Mouse (Mus musculus): Measurements from ENCODE around the gene Pik3c2b. TPM values are rescaled to one million over a fixed set of nuclear protein-coding genes. Genes with fewer than 3 reads are reported as not detected.

Gene Pik3c2b
- polyA plus RNA-seq, 1 experiment from 2014 or later, result 15.4 TPM

GRCm38 (mm10) chr1:133045861-133046440 is 484 bp downstream of the Pik3c2b start:
- H3K27me3 ChIP-seq (ENCODE audit: control insufficient read depth, insufficient read depth, low read length), result no peaks in the 10 kb centered on the region
- no peaks in the 10 kb centered on the region for H3K36me3 ChIP-seq (ENCODE audit: control insufficient read depth, insufficient read depth, low read length)
- peaks cover 34% of the 10 kb centered on the region for H3K4me1 ChIP-seq (ENCODE audit: control insufficient read depth, insufficient read depth, low read length)
- no peaks in the 10 kb centered on the region for H3K9me3 ChIP-seq (ENCODE audit: control insufficient read depth, low read length)
- peak; percentile 86 for DNase-seq (ENCODE audit: low spot score)
- ATAC-seq (ENCODE audit: insufficient read depth, low FRiP score, low TSS enrichment), result peak; percentile 90
- H3K9ac ChIP-seq (ENCODE audit: low read length), result peak overlapping the region; percentile 91
- H3K4me3 ChIP-seq (ENCODE audit: low read depth, low read length), result peak overlapping the region; percentile 69
- WGBS, result under 1% methylated on average over 64 of the region's 71 CpGs
- peak overlapping the region; percentile 85 for H3K4me2 ChIP-seq (ENCODE audit: low read depth)
- H3K27ac ChIP-seq (ENCODE audit: low read depth, low read length), result peak overlapping the region; percentile 95

GRCm38 (mm10) chr1:133046441-133046931 is 1.0 kb downstream of the Pik3c2b start:
- Histone ChIP-seq H3K36me3 (ENCODE audit: control insufficient read depth, insufficient read depth, low read length) (no peaks in the 10 kb centered on the region), H3K4me1 (ENCODE audit: control insufficient read depth, insufficient read depth, low read length) (peaks cover 34% of the 10 kb centered on the region), H3K27ac (ENCODE audit: low read depth, low read length) (peak overlapping the region; percentile 95), H3K9ac (ENCODE audit: low read length) (peak overlapping the region; percentile 91), H3K4me3 (ENCODE audit: low read depth, low read length) (peak overlapping the region; percentile 69), H3K27me3 (ENCODE audit: control insufficient read depth, insufficient read depth, low read length) (no peaks in the 10 kb centered on the region), H3K9me3 (ENCODE audit: control insufficient read depth, low read length) (no peaks in the 10 kb centered on the region), H3K4me2 (ENCODE audit: low read depth) (peak overlapping the region; percentile 85)
- WGBS, result under 1% methylated on average over 40 of the region's 40 CpGs
- DNase-seq (ENCODE audit: low spot score) (peak; percentile 75), ATAC-seq (ENCODE audit: insufficient read depth, low FRiP score, low TSS enrichment) (peak; percentile 60)

- H3K4me2 ChIP-seq (ENCODE audit: low read depth), result peak overlapping the region; percentile 85
- H3K36me3 ChIP-seq (ENCODE audit: control insufficient read depth, insufficient read depth, low read length), result no peaks in the 10 kb centered on the region
- no peak for DNase-seq (ENCODE audit: low spot score)
- no peaks in the 10 kb centered on the region for H3K9me3 ChIP-seq (ENCODE audit: control insufficient read depth, low read length)
- 34% methylated on average over 8 of the region's 8 CpGs for WGBS
- H3K9ac ChIP-seq (ENCODE audit: low read length), result peak overlapping the region; percentile 91
- no peaks in the 10 kb centered on the region for H3K27me3 ChIP-seq (ENCODE audit: control insufficient read depth, insufficient read depth, low read length)
- peaks cover 36% of the 10 kb centered on the region for H3K4me1 ChIP-seq (ENCODE audit: control insufficient read depth, insufficient read depth, low read length)
- peak overlapping the region; percentile 69 for H3K4me3 ChIP-seq (ENCODE audit: low read depth, low read length)
- ATAC-seq (ENCODE audit: insufficient read depth, low FRiP score, low TSS enrichment), result no peak
- H3K27ac ChIP-seq (ENCODE audit: low read depth, low read length), result no peak overlapping the region
These were observed 2.1 kb downstream of the Pik3c2b start for GRCm38 (mm10) chr1:133047575-133047974.

- Histone ChIP-seq H3K4me1 (ENCODE audit: control insufficient read depth, insufficient read depth, low read length) (peaks cover 36% of the 10 kb centered on the region), H3K27me3 (ENCODE audit: control insufficient read depth, insufficient read depth, low read length) (no peaks in the 10 kb centered on the region), H3K27ac (ENCODE audit: low read depth, low read length) (no peak overlapping the region)
These were observed 3.2 kb downstream of the Pik3c2b start for GRCm38 (mm10) chr1:133048690-133049089.

GRCm38 (mm10) chr1:133050001-133050431 is 4.5 kb downstream of the Pik3c2b start:
- H3K9ac ChIP-seq (ENCODE audit: low read length), result no peak overlapping the region
- no peak overlapping the region for H3K4me2 ChIP-seq (ENCODE audit: low read depth)
- no peaks in the 10 kb centered on the region for H3K27me3 ChIP-seq (ENCODE audit: control insufficient read depth, insufficient read depth, low read length)
- H3K27ac ChIP-seq (ENCODE audit: low read depth, low read length), result no peak overlapping the region
- 23% methylated on average over 11 of the region's 11 CpGs for WGBS
- no peaks in the 10 kb centered on the region for H3K36me3 ChIP-seq (ENCODE audit: control insufficient read depth, insufficient read depth, low read length)
- DNase-seq (ENCODE audit: low spot score), result no peak
- no peak overlapping the region for H3K4me3 ChIP-seq (ENCODE audit: low read depth, low read length)
- peaks cover 36% of the 10 kb centered on the region for H3K4me1 ChIP-seq (ENCODE audit: control insufficient read depth, insufficient read depth, low read length)
- no peak for ATAC-seq (ENCODE audit: insufficient read depth, low FRiP score, low TSS enrichment)
- no peaks in the 10 kb centered on the region for H3K9me3 ChIP-seq (ENCODE audit: control insufficient read depth, low read length)

More at GRCm38 (mm10) chr1:133048690-133049089, 3.2 kb downstream of the Pik3c2b start:
- no peak overlapping the region for H3K4me3 ChIP-seq (ENCODE audit: low read depth, low read length)
- no peaks in the 10 kb centered on the region for H3K36me3 ChIP-seq (ENCODE audit: control insufficient read depth, insufficient read depth, low read length)
- 46% methylated on average over 2 of the region's 2 CpGs for WGBS
- H3K4me2 ChIP-seq (ENCODE audit: low read depth), result peak overlapping the region; percentile 22; the same call in 1 of the 2 replicates
- DNase-seq (ENCODE audit: low spot score), result no peak
- no peak for ATAC-seq (ENCODE audit: insufficient read depth, low FRiP score, low TSS enrichment)
- H3K9ac ChIP-seq (ENCODE audit: low read length), result no peak overlapping the region
- no peaks in the 10 kb centered on the region for H3K9me3 ChIP-seq (ENCODE audit: control insufficient read depth, low read length)

- peaks cover 30% of the 10 kb centered on the region for H3K4me1 ChIP-seq (ENCODE audit: control insufficient read depth, insufficient read depth, low read length)
These were observed 6.4 kb downstream of the Pik3c2b start for GRCm38 (mm10) chr1:133051829-133052228.

GRCm38 (mm10) chr1:133053034-133053433 is 7.6 kb downstream of the Pik3c2b start:
- no peak overlapping the region for H3K9ac ChIP-seq (ENCODE audit: low read length)
- DNase-seq (ENCODE audit: low spot score) (no peak), ATAC-seq (ENCODE audit: insufficient read depth, low FRiP score, low TSS enrichment) (no peak)
- H3K4me2 ChIP-seq (ENCODE audit: low read depth), result no peak overlapping the region
- no peaks in the 10 kb centered on the region for H3K9me3 ChIP-seq (ENCODE audit: control insufficient read depth, low read length)
- H3K4me1 ChIP-seq (ENCODE audit: control insufficient read depth, insufficient read depth, low read length), result peaks cover 27% of the 10 kb centered on the region
- no peaks in the 10 kb centered on the region for H3K27me3 ChIP-seq (ENCODE audit: control insufficient read depth, insufficient read depth, low read length)
- H3K4me3 ChIP-seq (ENCODE audit: low read depth, low read length), result no peak overlapping the region
- whole genome bisulfite sequencing, result 25% methylated on average over 5 of the region's 5 CpGs
- no peaks in the 10 kb centered on the region for H3K36me3 ChIP-seq (ENCODE audit: control insufficient read depth, insufficient read depth, low read length)
- no peak overlapping the region for H3K27ac ChIP-seq (ENCODE audit: low read depth, low read length)

More at GRCm38 (mm10) chr1:133051829-133052228, 6.4 kb downstream of the Pik3c2b start:
- no peak overlapping the region for H3K27ac ChIP-seq (ENCODE audit: low read depth, low read length)
- DNase-seq (ENCODE audit: low spot score) (no peak), ATAC-seq (ENCODE audit: insufficient read depth, low FRiP score, low TSS enrichment) (no peak)
- no peak overlapping the region for H3K4me2 ChIP-seq (ENCODE audit: low read depth)
- H3K9ac ChIP-seq (ENCODE audit: low read length), result no peak overlapping the region
- H3K4me3 ChIP-seq (ENCODE audit: low read depth, low read length), result no peak overlapping the region
- H3K27me3 ChIP-seq (ENCODE audit: control insufficient read depth, insufficient read depth, low read length), result no peaks in the 10 kb centered on the region
- WGBS, result 92% methylated on average over 2 of the region's 2 CpGs
- H3K36me3 ChIP-seq (ENCODE audit: control insufficient read depth, insufficient read depth, low read length), result no peaks in the 10 kb centered on the region
- no peaks in the 10 kb centered on the region for H3K9me3 ChIP-seq (ENCODE audit: control insufficient read depth, low read length)

GRCm38 (mm10) chr1:133054326-133054725 is 8.9 kb downstream of the Pik3c2b start:
- H3K27me3 ChIP-seq (ENCODE audit: control insufficient read depth, insufficient read depth, low read length), result no peaks in the 10 kb centered on the region
- peaks cover 17% of the 10 kb centered on the region for H3K4me1 ChIP-seq (ENCODE audit: control insufficient read depth, insufficient read depth, low read length)
- DNase-seq (ENCODE audit: low spot score) (no peak), ATAC-seq (ENCODE audit: insufficient read depth, low FRiP score, low TSS enrichment) (no peak)
- no peak overlapping the region for H3K9ac ChIP-seq (ENCODE audit: low read length)
- no peak overlapping the region for H3K27ac ChIP-seq (ENCODE audit: low read depth, low read length)
- no peak overlapping the region for H3K4me3 ChIP-seq (ENCODE audit: low read depth, low read length)
- no peak overlapping the region for H3K4me2 ChIP-seq (ENCODE audit: low read depth)
- WGBS, result 75% methylated on average over 8 of the region's 8 CpGs
- H3K36me3 ChIP-seq (ENCODE audit: control insufficient read depth, insufficient read depth, low read length), result no peaks in the 10 kb centered on the region
- H3K9me3 ChIP-seq (ENCODE audit: control insufficient read depth, low read length), result no peaks in the 10 kb centered on the region

All from neural tube, embryonic 11.5 days (tissue).